Mouse (Mus musculus): ENCODE results near the gene Golt1b. TPM values are rescaled to one million over a fixed set of nuclear protein-coding genes. Genes with fewer than 3 reads are reported as not detected.
A peak's percentile ranks its signal among the peaks of the same experiment; 100 is the strongest.

Golt1b gene
- polyA plus RNA-seq, 2 experiments from 2014 or later: 49.8 to 53.2 TPM

DNA sequence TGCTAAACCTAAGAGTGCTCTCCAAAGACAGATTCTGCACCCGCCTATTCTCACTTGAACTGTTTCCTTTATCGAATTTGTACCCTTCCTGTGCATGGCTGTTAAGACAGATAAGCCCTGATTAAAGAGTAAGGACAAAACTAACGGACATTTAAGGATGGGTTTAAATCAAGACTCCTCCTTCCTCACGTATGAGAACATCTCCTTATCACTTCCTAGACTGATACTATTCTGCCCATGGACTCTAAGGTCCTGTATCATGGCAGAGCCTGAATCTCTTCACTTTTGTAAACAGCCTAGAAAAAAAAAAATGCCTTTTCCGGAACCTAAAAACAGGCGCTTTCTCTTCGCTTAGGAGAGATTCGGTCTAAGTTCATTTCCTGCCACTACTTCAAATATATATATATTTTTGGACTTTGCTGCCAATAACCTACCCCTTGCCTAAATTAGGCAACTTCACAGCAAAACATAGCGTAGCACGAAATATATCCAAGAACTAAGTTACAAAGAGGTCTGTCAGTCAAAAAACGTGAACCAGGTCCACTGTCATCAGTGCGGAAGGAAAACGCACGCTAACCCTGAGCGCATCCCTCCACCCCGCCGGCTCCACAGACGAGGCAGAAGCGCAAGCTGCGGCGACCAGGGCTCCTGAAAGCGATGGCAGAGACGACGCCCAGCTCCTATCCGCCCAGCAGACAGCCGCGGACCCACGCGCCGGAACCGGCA is 573 bp upstream of the Golt1b start:
- ATAC-seq: peak; percentile 3

DNA sequence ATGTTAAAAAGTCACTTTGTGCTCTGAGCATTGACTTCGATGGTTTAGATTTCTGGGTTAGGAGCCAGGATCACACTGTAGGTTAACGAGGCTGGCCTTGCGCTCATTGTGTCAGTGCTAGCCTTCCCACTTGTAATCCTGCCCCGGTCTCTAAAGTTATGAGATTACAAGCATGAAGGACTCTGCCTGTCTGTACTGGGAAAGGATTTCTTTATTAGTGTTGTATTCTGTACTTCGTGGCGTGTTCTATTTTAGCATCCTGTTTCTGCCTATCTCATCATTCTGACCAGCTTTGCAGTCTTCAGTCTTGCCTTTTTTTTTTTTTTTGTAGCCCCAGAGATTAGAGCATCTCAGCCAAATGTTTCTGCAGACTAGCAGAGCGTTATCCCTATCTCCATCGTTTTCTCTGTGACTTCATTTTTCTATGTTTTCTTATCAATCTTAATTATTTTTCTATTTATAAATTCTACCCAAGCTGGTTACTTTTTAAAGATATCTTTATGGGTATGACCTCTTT is 792 bp downstream of the Golt1b start:
- no peak for ATAC-seq

DNA sequence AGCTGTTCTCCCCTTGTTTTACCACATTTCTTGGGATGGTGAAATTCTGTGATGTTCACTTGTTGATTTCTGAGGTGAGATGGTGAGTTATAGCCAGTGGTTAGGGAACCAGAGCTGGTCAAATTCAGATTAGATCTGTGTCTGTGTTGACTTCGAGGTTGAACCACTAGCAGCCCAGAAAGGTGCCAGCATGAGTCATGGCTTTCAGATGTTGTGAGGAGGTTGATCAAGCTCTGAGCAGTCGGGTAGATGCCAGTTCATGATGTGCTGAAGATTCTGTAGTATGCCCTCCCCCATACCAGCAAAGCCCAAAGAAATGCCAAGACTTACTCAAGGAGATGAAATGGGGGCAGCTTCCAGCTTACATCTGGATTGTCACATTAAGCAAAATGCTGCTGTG is 2.1 kb downstream of the Golt1b start:
- ATAC-seq: no peak

DNA sequence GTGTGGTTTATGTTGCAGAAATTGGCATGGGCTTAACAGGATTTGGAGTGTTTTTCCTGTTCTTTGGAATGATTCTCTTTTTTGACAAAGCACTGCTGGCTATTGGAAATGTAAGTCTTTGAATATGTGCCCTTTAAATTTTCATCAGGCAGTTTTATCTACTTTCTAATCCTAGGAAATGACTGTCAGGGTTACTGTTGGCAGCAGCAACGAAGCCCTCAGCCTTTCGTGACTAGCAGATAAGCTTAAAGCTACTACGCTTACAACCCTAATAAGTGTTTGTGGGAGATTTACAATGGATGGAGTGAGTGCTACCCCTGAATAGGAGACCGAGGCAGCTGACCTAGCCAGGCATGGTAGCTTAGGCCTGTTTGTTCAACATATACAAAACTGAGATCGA is 5.3 kb downstream of the Golt1b start:
- ATAC-seq: no peak

DNA sequence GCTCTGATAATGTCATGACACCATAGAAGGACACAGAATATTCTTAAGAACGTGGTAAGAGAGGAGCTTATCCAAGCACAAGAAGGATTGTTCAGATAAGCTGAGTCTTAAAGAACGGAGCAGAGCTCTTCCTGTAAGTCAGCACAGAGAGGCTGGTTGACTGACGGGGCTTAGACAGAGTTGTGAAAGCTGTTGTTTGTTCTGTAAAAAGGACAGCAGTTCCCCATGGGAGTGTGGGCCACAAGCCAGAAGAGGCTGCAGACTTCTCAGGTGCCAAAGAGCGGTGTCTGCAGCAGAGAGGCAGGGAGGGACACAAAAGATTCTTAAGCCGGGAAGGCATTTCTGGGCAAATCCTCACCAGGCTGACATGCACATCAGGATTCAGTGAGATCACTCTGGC is 7.6 kb downstream of the Golt1b start:
- no peak for ATAC-seq

DNA sequence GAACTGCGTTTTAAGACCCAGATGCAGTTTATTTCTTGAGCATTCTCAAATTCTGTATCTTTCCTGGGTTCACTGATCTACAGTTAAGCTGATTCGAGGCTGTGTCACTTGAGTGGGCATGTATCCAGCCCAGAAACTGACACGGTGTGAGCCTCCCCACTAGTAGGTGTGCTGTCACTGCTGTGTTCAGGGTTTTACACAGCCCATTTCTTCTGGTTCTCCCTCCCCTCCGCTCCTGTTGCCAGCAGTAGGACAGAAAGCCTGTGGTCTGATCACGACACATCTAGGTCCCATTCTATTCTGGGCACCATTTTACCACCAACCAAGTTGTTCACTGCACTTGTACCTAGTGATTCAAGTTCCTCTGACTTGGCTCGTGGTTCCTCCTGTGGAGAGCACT is 8.7 kb downstream of the Golt1b start:
- no peak for ATAC-seq

DNA sequence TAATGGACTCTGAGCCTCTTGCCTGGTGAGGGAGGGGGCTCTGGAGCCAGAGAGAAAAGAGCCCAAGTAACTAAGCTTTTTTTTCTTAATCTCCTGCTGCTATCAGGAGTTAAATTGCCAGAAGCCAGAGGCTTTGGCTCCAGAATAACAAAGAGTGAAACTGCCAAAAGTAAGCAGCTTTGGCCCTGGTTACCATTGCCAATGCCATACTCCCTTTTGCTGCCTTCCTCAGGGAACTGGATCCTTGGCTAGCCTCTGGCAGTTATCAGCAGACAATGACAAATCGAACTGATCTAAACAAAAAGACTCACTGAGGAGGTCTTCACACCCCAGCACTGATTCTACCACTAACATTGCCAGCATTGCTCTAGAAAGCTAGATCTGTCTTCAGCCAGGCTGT is 24.1 kb downstream of the Golt1b start:
- ATAC-seq: no peak

DNA sequence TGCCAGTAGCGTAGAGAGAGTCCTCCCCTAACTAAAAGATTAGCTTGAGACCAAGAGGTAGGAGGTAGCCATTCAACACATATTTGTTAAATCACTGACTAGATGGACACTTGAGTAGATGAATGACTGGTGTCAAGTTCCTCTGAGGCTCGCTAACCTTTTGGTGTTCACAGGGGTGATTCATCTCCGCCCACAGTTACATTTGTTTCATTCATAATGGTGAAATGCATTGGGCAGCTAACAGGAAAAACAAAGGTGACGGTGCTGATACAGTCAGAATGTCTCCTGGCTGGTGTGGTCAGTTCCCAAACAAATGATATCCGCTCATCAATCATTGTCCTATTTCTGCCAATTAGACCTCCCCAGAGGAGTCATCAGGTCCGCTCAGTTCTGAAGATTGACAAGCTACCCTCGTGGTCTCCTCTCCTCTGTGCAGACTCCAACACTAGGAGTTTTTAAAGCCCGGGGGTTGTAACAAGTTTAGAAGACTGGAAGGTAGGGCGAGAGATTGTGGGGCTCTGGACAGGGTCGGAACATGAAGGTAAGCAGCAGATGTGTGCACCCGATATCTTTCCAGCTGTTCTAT is 26.0 kb downstream of the Golt1b start, which contains the start of gene Spx:
Gene Spx (plus strand): TSS at position 536 of the 586 bp plus-strand sequence.
- no peak for ATAC-seq

DNA sequence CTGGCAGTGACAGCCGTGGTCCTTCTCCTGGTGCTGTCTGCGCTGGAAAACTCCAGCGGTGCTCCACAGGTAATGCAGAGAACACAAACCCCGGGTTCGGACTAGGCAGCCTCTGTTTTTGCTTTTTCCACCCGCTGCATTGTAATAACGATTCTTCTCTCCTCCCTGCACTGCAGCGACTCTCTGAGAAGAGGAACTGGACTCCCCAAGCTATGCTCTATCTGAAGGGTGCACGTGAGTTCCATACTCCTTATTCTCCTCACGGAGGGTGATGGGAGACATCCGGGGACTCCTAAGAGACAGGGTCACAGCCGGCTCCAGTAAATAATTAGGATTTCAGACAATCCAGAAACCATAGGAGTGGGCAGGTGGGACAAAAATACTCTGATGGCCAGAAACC is 26.8 kb downstream of the Golt1b start:
- ATAC-seq: no peak

DNA sequence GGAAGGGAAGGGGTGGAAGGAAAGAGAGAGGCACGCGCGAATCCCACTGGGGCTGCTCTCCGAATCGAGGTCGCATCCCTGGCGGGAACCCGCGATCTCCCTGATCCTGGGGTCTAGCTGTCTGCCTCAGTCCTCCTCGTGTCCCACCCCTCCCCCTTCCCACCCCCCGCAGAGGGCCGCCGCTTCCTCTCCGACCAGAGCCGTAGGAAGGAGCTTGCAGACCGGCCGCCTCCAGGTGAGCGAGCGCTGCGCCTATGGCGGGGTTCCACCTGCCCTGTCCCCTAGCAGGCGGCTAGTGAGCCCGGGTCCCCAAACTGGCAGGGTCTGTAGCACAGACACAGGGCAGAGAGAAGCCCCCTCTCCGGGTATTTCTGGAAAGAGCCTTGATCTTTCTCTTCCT is 27.6 kb downstream of the Golt1b start:
- ATAC-seq: no peak

DNA sequence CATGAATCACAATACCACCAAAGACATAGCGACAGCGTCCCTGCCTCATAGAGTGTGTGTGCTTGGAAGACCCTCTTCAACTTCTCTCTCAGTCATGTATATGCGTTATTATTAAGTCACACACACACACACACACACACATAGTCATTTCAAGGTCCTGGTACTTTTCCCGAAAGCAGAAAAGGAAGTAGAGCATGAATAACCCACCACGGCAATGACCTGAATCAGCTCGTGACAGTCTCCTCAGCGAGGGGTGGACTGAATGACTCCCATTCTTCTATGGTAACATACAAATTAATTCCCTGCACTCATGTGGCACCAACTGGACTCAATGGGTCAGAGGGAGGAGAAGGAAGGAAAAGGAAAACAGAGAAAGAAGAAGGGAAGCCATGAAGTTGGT is 38.0 kb downstream of the Golt1b start:
- ATAC-seq: no peak

DNA sequence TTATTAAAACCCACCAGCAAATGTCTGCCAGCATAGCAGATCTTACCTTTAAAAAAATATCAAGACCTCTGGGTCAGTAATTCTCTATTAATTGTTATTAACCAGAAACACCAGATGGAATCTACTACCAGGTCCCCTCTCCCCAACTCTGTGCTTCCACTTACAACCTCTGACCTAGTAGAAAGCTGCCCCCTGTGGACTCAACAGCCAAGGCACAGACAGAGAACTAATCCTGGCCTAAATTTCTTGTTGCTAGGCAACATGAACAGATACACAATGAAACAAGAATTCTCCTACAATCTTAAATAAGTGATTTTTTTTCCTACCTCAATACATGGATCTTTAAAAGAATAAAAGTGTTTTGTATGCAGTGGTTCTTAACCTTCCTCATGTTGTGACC is 42.1 kb downstream of the Golt1b start:
- ATAC-seq: no peak

DNA sequence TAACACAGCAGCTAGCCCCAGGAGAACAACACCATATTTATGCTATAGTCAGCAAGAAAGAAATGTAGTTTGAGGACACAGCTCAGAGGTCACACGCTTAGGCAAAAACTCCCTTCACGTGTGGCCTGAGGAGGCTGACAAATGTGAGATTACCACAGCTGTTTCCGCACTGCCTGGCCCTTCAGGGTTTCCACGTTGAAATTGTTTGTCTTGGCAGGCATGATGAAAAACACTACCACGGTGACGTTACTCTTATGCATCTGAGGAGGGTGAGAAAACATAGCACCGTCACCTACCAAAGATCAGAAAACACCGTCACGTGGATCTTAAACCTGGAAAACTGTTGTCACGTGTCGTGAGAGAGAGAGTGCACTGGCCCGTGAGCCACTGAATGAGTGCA is 64.4 kb downstream of the Golt1b start:
- ATAC-seq: no peak

DNA sequence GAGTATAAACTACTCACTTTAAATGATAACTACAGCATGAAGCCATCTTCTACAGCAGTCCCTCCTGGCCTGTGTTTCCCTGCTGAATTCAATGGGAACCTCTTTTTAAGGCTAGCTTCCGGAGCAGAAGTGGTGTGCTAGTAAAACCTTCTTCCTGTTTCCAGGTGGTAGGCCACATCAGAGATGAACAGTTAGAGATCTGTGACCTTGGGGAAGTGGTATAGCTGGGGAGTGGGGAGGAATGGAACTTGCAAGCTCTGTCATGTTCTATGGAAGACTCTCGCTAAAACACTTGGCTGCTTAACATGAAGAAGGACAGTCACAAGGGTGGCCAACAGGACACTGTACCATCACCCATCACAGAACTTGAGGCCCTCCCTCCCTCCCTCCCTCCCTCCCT is 66.3 kb downstream of the Golt1b start:
- peak; percentile 61 for ATAC-seq

Other genes starting within 250 kb of the Golt1b start
- gene Slco1a6, start 178.7 kb upstream of the Golt1b start, polyA plus RNA-seq (2017; shearing (Covaris generic)): 1 to 10 TPM in 1 of 2 experiments, not detected in 1; 2.3 TPM
- gene Iapp, start 88.8 kb upstream of the Golt1b start, polyA plus RNA-seq (2017; shearing (Covaris generic)): not detected
- not detected for gene Slco1a5, start 64.2 kb upstream of the Golt1b start, polyA plus RNA-seq (2017; shearing (Covaris generic))
- 10 to 100 TPM; 18.8 to 20.0 TPM for gene Pyroxd1, start 41.6 kb upstream of the Golt1b start, polyA plus RNA-seq (2017; shearing (Covaris generic))
- gene Recql, start 134 bp upstream of the Golt1b start, polyA plus RNA-seq (2017; shearing (Covaris generic)): 10 to 100 TPM; 46.9 to 49.0 TPM
- under 1 TPM; 0.87 to 0.93 TPM for gene Spx, start 26.2 kb downstream of the Golt1b start, polyA plus RNA-seq (2017; shearing (Covaris generic))
- gene Gys2, start 85.9 kb downstream of the Golt1b start, polyA plus RNA-seq (2017; shearing (Covaris generic)): not detected
- gene Ldhb, start 120.7 kb downstream of the Golt1b start, polyA plus RNA-seq (2017; shearing (Covaris generic)): 100 to 1,000 TPM in 1 of 2 experiments, 10 to 100 TPM in 1; 95.9 to 136 TPM
- not detected for gene Kcnj8, start 184.4 kb downstream of the Golt1b start, polyA plus RNA-seq (2017; shearing (Covaris generic))